Mouse (Mus musculus): ENCODE results near the gene 2210407C18Rik. TPM values are rescaled to one million over a fixed set of nuclear protein-coding genes. Genes with fewer than 3 reads are reported as not detected.

2210407C18Rik gene
- polyA plus RNA-seq, 1 experiment from 2014 or later: not detected

GRCm38 (mm10) chr11:58618793-58619192 is 2.9 kb upstream of the 2210407C18Rik start:
- H3K27me3 ChIP-seq: no peaks in the 10 kb centered on the region
- no peak overlapping the region for H3K27ac ChIP-seq (replicated peaks)
- H3K36me3 ChIP-seq: no peaks in the 10 kb centered on the region
- peaks cover 4% of the 10 kb centered on the region; the same call in 1 of the 2 replicates for H3K4me1 ChIP-seq
- 59% methylated on average over 6 of the region's 6 CpGs for WGBS
- no peaks in the 10 kb centered on the region for H3K9me3 ChIP-seq
- no peak overlapping the region for H3K4me3 ChIP-seq
- no peak overlapping the region for H3K9ac ChIP-seq (replicated peaks)
- H3K4me2 ChIP-seq (replicated peaks): no peak overlapping the region
- ATAC-seq (replicated peaks): no peak

GRCm38 (mm10) chr11:58618369-58618768 is 2.5 kb upstream of the 2210407C18Rik start:
- H3K9me3 ChIP-seq: no peaks in the 10 kb centered on the region
- no peak overlapping the region for H3K4me2 ChIP-seq (replicated peaks)
- WGBS: 70% methylated on average over 3 of the region's 3 CpGs
- H3K27ac ChIP-seq (replicated peaks): no peak overlapping the region
- no peaks in the 10 kb centered on the region for H3K27me3 ChIP-seq
- no peak overlapping the region for H3K4me3 ChIP-seq
- no peak overlapping the region for H3K9ac ChIP-seq (replicated peaks)
- no peak for ATAC-seq (replicated peaks)
- H3K4me1 ChIP-seq: peaks cover 4% of the 10 kb centered on the region; the same call in 1 of the 2 replicates
- H3K36me3 ChIP-seq: no peaks in the 10 kb centered on the region

GRCm38 (mm10) chr11:58614526-58614925 is 1.3 kb downstream of the 2210407C18Rik start:
- H3K4me3 ChIP-seq: no peak overlapping the region
- H3K36me3 ChIP-seq: no peaks in the 10 kb centered on the region
- no peaks in the 10 kb centered on the region for H3K9me3 ChIP-seq
- no peak overlapping the region for H3K27ac ChIP-seq (replicated peaks)
- no peak overlapping the region for H3K9ac ChIP-seq (replicated peaks)
- no peak for ATAC-seq (replicated peaks)
- H3K4me2 ChIP-seq (replicated peaks): no peak overlapping the region
- H3K27me3 ChIP-seq: no peaks in the 10 kb centered on the region
- peaks cover 4% of the 10 kb centered on the region; the same call in 1 of the 2 replicates for H3K4me1 ChIP-seq

DNA sequence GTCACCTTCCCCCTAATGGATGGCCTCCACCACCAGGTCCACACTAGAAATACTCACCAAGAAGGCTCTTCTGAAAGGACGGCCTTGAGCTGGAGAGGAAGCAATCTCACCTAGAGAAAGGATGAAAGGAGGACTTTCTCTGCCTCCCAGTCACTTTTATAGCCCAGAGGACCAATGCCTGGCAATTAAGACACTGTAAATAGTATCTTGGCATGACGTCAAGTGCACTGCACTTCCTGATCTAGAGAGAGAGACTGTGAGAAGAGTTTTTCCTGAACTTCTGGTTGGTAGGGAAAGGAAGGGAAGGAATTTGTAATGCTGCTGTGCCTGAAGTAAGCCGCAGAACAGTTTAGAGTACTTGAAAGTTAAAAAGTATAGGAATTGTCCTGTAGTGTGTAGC is 2.5 kb downstream of the 2210407C18Rik start:
- H3K9ac ChIP-seq (replicated peaks): no peak overlapping the region
- no peak overlapping the region for H3K4me3 ChIP-seq
- no peaks in the 10 kb centered on the region for H3K9me3 ChIP-seq
- H3K36me3 ChIP-seq: no peaks in the 10 kb centered on the region
- peaks cover 4% of the 10 kb centered on the region; the same call in 1 of the 2 replicates for H3K4me1 ChIP-seq
- H3K4me2 ChIP-seq (replicated peaks): no peak overlapping the region
- WGBS: 78% methylated on average over 3 of the region's 3 CpGs
- ATAC-seq (replicated peaks): no peak
- H3K27me3 ChIP-seq: no peaks in the 10 kb centered on the region
- H3K27ac ChIP-seq (replicated peaks): no peak overlapping the region

GRCm38 (mm10) chr11:58607030-58607429 is 8.8 kb downstream of the 2210407C18Rik start:
- Histone ChIP-seq H3K9me3 (no peaks in the 10 kb centered on the region), H3K4me1 (no peaks in the 10 kb centered on the region), H3K4me3 (no peak overlapping the region), H3K4me2 (replicated peaks) (no peak overlapping the region), H3K27me3 (no peaks in the 10 kb centered on the region), H3K9ac (replicated peaks) (no peak overlapping the region), H3K27ac (replicated peaks) (no peak overlapping the region), H3K36me3 (no peaks in the 10 kb centered on the region)
- 84% methylated on average over 6 of the region's 6 CpGs for WGBS
- ATAC-seq (replicated peaks): no peak

- Histone ChIP-seq H3K27me3 (no peaks in the 10 kb centered on the region), H3K4me2 (replicated peaks) (no peak overlapping the region), H3K9ac (replicated peaks) (no peak overlapping the region), H3K36me3 (no peaks in the 10 kb centered on the region), H3K4me1 (no peaks in the 10 kb centered on the region), H3K9me3 (no peaks in the 10 kb centered on the region), H3K4me3 (no peak overlapping the region), H3K27ac (replicated peaks) (no peak overlapping the region)
- WGBS: 91% methylated on average over 12 of the region's 12 CpGs
- no peak for ATAC-seq (replicated peaks)
These were observed 9.5 kb downstream of the 2210407C18Rik start for GRCm38 (mm10) chr11:58606177-58606919.

DNA sequence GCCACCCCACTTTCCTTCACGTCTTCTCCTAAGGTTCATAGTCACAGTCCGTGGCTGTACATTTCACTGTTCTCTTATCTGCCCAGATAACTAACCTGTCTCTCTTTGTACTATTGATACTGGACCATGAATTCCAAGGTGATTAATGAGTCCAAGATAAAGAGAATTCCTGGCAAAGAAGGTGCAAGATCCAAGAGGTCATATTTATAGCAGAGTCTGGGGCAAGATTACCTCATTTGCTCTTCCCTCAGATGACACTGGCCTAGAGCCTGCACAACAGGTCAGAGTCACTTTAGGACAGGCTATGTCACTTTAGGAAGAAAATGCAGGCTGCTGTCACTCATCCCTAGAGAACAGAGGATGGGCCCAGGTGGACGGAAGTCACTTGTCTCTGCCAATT is 10.6 kb downstream of the 2210407C18Rik start:
- H3K4me1 ChIP-seq: no peaks in the 10 kb centered on the region
- no peak overlapping the region for H3K4me3 ChIP-seq
- no peak overlapping the region for H3K27ac ChIP-seq (replicated peaks)
- H3K9ac ChIP-seq (replicated peaks): no peak overlapping the region
- ATAC-seq (replicated peaks): no peak
- no peaks in the 10 kb centered on the region for H3K27me3 ChIP-seq
- no peaks in the 10 kb centered on the region for H3K9me3 ChIP-seq
- no peaks in the 10 kb centered on the region for H3K36me3 ChIP-seq
- no peak overlapping the region for H3K4me2 ChIP-seq (replicated peaks)
- 91% methylated on average over 3 of the region's 3 CpGs for WGBS

DNA sequence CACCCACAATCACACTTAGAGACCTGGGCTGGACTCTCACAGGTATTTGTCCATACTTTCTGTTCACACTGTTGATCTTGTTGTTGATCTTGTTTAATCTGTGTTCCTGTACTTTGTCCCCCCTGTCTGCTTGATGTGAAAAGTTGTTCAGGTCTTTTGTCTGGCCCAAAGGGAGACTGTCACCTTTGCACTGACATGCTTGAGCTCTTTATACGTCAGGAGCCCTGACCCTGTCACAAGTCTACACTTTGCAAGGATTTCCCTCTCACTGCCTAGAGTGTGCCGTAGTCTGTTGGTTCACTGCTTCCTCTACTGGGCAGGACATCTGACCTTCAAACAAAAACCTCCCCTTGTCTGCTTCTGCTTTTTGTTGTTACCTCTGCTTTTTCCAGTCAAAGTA is 11.2 kb downstream of the 2210407C18Rik start:
- Histone ChIP-seq H3K36me3 (no peaks in the 10 kb centered on the region), H3K27ac (replicated peaks) (no peak overlapping the region), H3K9ac (replicated peaks) (no peak overlapping the region), H3K4me2 (replicated peaks) (no peak overlapping the region), H3K9me3 (no peaks in the 10 kb centered on the region), H3K4me3 (no peak overlapping the region), H3K27me3 (no peaks in the 10 kb centered on the region), H3K4me1 (no peaks in the 10 kb centered on the region)
- 84% methylated on average over 2 of the region's 2 CpGs for WGBS
- no peak for ATAC-seq (replicated peaks)

- Histone ChIP-seq H3K4me2 (replicated peaks) (no peak overlapping the region), H3K27me3 (no peaks in the 10 kb centered on the region), H3K4me1 (no peaks in the 10 kb centered on the region), H3K9me3 (no peaks in the 10 kb centered on the region), H3K36me3 (no peaks in the 10 kb centered on the region), H3K4me3 (no peak overlapping the region), H3K9ac (replicated peaks) (no peak overlapping the region), H3K27ac (replicated peaks) (no peak overlapping the region)
- no peak for ATAC-seq (replicated peaks)
- WGBS: 94% methylated on average over 6 of the region's 6 CpGs
These were observed 12.9 kb downstream of the 2210407C18Rik start for GRCm38 (mm10) chr11:58602800-58603560.

- Histone ChIP-seq H3K4me3 (no peak overlapping the region), H3K27me3 (no peaks in the 10 kb centered on the region), H3K27ac (replicated peaks) (no peak overlapping the region), H3K9me3 (no peaks in the 10 kb centered on the region), H3K4me1 (no peaks in the 10 kb centered on the region), H3K36me3 (no peaks in the 10 kb centered on the region), H3K9ac (replicated peaks) (no peak overlapping the region), H3K4me2 (replicated peaks) (no peak overlapping the region)
- ATAC-seq (replicated peaks): no peak
These were observed 13.8 kb downstream of the 2210407C18Rik start for GRCm38 (mm10) chr11:58602062-58602461.

DNA sequence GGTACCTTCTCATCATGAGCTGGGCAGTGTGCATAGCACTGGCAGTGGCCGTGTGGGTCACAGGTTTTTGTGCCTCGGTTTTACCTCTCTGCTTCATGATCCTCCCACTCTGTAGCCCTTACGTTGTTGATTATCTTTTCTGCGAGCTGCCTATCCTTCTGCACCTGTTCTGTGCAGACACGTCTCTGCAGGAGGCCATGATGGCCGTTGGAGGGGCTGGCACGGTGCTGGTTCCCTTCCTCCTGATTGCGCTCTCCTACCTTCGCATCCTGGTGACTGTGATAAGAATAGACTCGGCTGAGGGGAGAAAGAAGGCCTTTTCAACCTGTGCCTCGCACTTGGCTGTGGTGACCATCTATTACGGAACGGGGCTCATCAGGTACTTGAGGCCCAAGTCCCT is 18.0 kb downstream of the 2210407C18Rik start:
- H3K27me3 ChIP-seq: no peaks in the 10 kb centered on the region
- H3K9ac ChIP-seq (replicated peaks): no peak overlapping the region
- H3K27ac ChIP-seq (replicated peaks): no peak overlapping the region
- H3K36me3 ChIP-seq: no peaks in the 10 kb centered on the region
- no peak overlapping the region for H3K4me3 ChIP-seq
- ATAC-seq (replicated peaks): no peak
- 90% methylated on average over 13 of the region's 13 CpGs for WGBS
- no peaks in the 10 kb centered on the region for H3K4me1 ChIP-seq
- no peak overlapping the region for H3K4me2 ChIP-seq (replicated peaks)
- H3K9me3 ChIP-seq: no peaks in the 10 kb centered on the region

GRCm38 (mm10) chr11:58594814-58595213 is 21.1 kb downstream of the 2210407C18Rik start, which contains the start of gene Olfr324:
TSS of gene Olfr324 (plus strand) at chr11:58595114.
- no peak within 1 kb of the TSS for H3K4me2 ChIP-seq (replicated peaks)
- WGBS: 84% methylated on average over 6 of the region's 6 CpGs
- H3K27ac ChIP-seq (replicated peaks): no peak within 1 kb of the TSS
- no peak within 1 kb of the TSS for H3K9ac ChIP-seq (replicated peaks)
- no peaks in the 10 kb centered on the region for H3K9me3 ChIP-seq
- H3K4me1 ChIP-seq: no peaks in the 10 kb centered on the region
- ATAC-seq (replicated peaks): no peak
- H3K27me3 ChIP-seq: no peaks in the 10 kb centered on the region
- no peak within 1 kb of the TSS for H3K4me3 ChIP-seq
- H3K36me3 ChIP-seq: no peaks in the 10 kb centered on the region

Data from forebrain, embryonic 15.5 days (tissue).